Mouse (Mus musculus): ENCODE measurements around the gene Tm6sf2.

DNA sequence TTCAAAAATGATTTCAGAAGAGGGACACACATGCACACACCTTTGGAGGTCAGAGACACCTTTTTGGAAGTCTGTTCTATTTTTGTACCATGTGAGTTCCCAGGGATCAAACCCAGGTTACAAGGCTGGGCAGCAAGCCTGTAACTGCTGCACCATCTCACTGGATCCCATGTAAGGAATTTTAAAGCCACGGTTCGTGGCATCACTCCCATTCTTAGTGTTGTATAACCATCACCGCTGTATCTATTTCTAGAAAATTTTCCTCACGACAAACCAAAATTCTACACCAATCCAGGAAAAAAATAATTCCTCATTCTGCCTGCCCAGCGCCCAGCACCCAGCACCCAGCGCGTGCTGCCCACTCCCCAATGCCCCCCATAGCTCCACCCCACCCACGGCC, 26.6 kb downstream of the Tm6sf2 start:
- TF ChIP-seq CTCF (IDR thresholded peaks at IDR 0.05; ENCODE audit: borderline replicate concordance, insufficient read depth, low read depth, low read length) (no peak), POLR2A (IDR thresholded peaks at IDR 0.05; ENCODE audit: borderline replicate concordance, insufficient read depth, low read length) (no peak)
